Mouse (Mus musculus): ENCODE data around the gene Fam207a.
A peak's percentile ranks its signal among the peaks of the same experiment; 100 is the strongest.

Fam207a gene

DNA sequence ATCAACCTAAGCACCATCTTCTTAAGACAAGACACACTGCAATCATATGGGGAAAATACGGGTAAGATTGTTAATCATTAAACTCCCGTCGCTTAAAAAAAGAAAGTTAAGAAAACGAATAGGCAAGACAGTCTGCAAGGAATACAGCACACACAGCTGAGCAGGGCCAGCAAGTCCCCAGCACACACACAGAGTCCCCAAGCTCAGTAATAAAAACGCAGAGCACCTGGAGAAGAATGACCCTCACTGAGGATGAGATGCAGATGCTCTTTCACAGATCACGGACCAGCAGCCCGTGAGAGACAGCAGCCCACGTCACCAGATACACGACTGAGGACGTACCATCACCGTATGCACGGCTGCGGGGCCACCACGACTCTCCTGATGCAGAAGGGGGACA is 14.9 kb downstream of the Fam207a start:
- no peak for DNase-seq

DNA sequence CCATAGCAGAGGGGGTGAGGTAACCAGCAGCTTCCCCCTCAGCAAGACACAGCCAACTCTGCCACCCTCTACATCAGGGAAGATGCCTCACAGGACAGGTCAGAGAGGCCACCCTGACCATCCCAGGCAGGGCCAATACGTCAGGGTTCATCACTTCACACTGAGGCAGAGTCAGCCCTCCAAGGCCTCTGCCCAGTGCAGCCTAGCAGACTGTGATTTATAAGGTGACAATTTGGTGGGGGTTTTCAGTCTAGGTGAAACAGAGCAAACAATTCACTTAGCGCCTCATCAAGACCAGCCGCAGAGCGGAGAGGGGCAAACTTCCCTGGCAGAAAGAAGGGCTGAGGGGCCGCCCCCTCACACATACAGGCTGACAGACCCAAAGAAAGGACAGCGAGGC is 17.3 kb downstream of the Fam207a start:
- peak; percentile 47 for DNase-seq

DNA sequence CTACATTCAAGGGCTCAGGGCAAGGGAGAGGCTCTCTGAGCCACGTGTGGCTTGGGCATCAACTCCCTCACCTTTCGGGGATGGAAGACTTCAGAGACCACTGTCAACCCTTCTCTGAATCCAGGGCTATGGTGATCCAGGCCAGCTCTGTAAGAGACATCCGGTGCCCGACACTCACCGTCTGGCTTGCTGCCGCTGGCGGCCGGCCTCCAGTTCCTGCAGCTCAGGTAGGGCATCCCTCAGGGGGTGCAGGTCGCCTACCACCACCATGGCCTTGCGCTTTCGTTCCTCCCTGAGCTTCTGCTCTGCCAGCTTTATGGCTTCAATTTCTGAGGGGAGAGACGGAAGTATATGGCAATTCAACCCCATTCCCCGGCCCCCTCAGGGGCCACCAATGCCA is 18.4 kb downstream of the Fam207a start:
- no peak for DNase-seq

DNA sequence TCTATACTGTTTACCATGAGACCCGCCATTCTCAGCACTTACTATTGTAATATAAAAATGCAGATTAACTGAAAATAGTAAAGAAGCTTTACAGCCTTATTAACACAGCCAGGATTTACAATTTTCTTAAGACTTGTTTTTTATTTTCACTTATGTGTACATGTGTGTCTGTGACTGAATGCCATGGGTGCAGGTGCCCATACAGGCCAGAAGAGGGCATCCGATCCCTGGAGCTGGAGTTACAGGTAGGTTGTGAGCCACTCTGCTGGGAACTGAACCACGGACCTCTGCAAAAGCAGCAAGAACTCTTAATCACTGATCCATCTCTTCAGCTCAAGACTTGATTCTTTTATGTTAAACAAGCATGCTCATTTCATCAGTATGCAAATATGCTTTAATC is 22.7 kb downstream of the Fam207a start:
- no peak for DNase-seq

DNA sequence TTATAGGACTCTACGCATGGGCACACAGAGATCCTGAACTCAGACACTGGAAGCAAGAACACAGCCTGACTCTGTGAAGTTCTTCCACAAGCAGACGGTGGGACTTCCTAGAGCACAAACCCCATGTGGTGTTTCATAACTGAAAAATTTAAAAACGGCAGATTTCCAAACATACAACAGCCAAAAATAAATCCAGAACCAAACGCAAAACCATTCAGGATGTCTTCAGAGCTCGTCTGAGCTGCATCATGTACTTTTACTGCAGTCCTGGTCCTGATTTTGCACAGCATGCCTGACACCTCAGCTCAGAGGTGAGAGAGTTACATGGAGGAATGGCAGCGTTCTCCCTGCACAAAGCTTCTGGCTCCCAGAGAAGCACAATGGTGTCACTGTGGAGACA is 24.0 kb downstream of the Fam207a start:
- DNase-seq, result no peak

DNA sequence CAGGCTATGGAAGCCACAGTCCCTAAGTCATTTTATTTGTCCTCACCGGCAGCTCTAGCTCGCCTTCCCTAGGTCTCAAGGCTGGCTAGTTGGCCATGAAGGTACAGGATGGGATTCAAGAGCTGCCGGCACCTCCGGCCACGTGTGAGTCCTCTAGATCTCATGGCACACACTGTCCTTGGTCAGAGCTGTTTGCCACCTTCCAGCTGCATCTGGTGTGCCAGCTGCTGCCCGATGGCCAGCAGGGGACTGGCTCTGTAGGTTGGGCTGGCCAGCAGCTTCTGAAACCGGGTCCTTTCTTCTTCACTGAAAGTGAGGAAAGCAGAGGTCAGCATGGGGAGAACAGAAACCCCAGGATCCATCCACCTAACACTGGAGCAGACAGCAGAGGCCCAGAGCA is 27.4 kb downstream of the Fam207a start:
- DNase-seq, result no peak

DNA sequence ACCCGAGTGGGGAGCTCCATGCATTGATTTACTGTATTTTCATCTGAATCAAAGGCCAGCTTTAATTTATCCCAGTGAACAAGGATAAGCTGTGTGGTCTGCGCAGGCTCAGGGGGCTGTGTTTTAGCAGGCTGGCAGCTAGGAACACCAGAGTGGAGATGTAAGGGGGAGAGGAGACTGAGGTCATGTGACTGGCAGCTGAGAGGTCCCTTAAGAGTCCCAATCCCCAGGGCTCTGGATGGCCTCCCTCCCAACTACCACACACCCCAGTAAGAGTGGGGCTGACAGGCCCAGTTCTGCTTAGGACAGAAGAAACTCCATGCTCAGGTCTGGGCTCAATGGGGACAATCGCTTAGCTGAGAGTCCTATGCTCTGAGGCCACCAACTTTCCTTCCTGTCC is 29.8 kb downstream of the Fam207a start:
- DNase-seq, result no peak

DNA sequence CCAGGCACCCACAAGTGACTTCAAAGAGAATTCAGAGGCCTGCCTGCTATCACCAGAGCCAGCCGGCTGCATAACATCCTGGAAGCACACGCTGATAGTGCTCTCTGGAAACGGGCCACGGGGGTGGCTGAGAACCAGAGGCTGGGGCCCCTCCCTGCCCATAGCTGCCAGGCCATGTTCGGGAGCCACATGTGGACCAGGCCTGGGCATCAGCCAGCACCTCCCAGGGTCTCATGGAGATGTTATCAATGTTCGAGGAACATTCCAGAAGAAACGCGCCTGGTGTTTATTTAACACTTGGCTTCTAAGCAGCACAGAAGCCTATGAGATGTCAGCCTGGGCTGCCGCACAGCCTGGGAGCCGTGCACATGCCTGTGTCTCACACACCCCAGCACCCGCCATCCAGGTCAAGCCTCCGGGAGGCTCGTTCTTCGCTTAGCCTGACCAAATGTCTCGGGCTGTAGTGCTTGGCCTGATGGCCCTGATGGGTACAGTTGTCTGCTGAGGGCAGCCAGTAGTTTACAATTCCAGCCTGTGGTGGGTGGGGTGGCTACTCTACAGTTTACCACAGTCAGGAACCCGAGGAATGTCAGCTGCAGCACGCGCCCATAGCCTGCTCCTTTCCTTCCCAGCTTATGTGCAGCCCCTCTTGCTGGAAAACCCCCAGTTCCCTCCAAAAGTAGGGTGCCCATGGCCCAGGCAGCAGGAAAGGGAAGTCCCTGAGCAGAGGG is 31.2 kb downstream of the Fam207a start:
- peak; percentile 88 for DNase-seq

DNA sequence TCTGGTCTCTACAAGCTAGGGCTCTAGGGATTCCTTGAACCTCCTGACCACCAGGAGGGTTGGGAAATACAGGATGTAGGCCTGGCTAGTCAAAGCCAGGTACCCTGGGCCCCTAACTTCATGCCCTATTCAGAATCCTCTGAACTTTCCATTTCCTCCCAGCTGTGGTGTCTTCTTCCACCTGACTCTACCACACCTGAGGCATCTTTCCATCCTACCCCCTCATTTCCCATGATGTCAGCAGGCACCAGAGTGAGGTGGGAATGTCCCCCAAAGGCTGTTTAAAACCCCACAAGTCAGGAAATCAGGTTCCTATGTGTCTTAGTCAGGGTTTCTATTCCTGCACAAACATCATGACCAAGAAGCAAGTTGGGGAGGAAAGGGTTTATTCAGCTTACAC is 33.8 kb downstream of the Fam207a start:
- DNase-seq, result no peak

DNA sequence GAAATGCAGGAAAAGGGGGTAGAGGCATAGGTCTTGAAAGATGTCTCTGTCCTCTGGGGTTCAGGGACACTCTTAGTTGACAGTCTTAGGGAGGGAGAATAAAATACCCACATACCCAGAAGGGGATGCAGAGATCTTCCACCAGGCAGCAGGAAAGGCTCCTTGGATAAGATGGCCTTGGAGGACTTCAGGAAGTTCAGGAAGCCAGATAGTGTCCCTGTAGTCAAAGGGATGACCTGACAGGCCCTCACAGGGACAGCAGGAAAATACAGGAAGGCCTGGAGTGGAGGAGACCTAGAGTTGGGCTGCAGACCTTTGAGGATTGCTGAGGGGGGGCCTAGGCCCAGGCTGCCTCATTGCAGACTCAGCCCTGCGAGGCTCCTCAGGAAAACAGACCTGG is 35.6 kb downstream of the Fam207a start:
- no peak for DNase-seq

DNA sequence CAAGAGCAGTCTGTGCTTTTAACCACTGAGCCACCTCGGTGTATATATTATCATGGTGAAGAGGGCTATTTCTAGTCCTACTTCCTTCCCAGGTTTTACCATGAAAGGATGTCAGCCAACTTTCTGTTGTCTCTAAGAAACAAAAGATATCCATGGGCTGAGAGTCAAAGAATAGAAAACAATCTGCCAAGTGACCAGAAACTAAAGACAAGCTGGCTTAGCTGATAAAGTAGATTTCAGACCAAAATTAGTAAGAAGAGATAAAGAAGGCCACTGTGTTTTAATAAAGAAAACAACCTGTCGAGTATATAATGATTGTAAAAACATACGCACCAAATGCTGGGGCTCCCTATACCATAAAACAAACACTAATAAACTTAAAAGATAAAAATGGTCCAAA is 38.7 kb downstream of the Fam207a start:
- DNase-seq, result no peak

DNA sequence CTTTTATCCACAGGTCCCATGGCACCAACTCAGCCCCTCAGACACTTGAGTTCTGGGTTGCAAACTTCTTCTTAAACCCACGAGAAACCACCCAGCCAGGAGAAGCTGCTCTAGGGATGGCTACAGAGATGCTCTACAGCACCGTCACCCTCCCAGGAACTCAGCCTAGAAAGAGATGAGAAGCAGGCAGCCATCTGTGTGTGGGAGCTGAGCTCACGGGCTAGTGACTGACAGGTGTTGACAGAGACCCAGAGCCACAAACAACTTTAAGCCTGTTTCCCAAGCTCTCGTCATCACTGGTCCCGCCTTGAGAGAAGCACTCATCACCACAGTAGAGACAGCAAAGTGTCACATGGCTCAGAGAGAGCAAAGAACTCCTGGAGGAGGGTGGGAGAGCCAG is 43.4 kb downstream of the Fam207a start:
- DNase-seq, result no peak

DNA sequence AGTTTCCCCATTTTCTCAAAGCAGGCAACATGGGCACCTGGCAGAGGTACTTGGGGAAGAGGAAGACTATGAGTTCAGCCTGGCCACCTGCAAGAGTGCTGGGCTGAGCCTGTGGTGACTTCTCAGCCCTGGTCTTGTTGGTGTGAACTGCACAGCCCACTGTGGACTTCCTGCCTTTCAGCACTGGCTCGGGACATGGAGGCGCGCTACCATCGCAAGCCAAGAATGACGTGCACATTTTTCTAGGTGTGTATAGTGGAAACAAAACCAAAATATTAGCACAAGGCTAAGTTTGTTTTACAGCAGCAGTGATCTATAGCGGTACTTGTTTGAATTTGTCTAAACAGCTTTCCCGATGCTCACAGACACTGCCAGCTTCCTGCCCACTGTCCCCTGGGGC is 44.1 kb downstream of the Fam207a start:
- DNase-seq, result no peak

DNA sequence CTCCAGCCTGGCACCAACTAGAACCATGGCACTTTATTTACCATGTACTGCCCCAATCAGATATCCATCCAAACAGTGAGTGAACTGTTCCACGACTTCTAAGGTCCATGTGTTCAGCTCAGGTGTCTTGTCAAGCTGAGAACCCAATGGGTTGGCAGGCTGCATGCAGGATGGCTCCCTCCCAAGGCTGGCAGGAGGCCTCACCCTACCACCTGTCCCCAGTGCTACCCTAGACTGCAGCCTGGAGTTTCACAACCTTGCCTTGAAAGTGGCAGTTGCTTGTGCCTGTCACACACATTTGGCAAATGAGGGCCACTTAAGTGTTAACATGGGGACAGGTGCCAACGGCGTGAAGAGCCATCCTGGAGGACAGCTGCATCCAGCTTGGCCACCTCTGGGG is 44.8 kb downstream of the Fam207a start:
- DNase-seq, result no peak

DNA sequence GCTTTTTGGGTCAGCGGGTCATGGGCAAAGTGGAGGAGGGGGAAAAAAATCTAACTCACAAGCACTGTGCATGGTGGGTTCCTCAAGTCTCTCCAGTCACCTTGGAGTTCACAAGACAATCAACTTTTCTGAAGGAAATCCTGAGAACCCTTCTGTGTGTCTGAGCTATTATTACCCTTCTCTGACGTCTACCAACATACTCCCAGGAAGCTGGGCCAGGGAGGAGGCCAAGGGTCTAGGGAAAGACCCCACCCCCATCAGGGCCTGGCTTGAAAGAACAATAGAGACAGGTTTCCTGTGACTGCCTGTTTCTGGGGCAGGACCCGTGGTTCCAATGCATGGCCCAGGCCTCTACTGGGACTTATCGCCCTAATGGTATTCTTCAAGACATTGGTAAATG is 46.9 kb downstream of the Fam207a start:
- DNase-seq, result no peak

DNA sequence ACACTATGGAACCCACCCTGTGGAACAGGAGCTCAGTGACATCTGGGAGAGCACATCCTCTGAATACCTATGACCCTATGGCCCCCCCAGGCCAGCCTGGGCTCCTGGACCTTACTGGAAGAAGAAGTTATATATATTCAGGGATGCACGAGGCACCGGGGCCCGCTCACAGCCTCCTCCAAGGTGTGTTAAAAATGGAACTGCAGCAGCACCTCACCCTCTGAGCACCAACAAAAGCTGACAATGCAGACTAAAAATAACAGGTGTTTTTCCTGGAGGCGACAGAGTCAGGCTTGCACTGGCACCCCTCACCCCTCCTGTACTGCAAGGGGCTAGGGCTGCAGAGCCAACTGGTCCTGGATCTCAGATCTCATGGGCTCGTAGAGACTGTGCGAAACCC is 48.2 kb downstream of the Fam207a start:
- no peak for DNase-seq

DNA sequence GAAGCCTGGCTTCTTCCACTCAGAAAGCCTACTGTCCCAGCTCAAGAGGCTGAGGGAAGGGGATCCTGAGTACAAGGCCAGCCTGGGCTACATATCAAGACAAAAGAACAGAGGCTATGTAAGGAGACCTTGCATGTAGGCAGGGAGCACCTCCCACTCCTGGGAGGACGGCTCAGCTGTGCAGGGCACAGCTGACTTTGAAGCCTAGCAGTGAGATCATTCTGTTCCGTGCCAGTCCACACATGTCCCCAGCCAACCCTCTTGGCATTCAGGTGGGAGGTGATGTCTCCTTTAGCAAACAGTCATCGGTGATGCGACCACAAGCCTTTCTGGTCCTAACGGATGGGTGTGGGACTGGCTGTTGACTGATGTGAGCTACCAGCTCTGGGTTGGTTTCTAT is 49.7 kb downstream of the Fam207a start:
- DNase-seq, result no peak

DNA sequence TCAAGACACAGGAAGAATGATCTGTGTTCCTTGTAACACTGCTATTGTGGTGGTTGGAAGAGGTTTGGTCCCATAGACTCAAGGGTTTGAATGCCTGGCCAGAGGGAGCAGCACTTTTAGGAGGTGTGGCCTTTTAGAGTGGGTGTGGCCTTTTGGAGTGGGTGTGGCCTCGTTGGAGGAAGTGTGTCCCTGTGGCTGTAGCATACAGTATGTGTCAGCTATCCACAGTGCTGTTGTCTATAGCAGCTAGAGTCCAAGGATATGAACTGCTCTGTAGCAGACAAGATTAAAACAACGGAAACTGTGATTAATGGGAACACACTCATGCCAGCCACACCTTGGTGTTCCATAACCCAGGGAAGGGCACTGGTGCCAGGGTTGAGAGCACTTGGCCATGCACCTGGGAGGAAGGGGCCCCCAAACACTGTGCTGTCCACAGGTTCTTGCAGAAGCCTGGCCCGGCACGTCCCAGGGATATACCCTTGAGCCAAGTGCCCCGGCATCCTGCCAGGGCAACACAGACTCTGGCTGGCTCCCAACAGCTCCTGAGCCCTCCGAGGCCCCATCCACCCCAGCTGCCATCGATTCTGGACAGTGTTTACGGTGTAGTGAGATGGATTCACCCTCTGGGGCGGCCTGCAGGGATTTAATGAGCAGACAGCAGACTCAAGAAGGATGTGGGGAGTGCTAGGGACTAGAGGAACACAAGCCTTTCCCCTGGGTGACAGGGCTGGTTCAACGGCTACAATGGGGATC is 51.2 kb downstream of the Fam207a start:
- DNase-seq, result peak; percentile 84

DNA sequence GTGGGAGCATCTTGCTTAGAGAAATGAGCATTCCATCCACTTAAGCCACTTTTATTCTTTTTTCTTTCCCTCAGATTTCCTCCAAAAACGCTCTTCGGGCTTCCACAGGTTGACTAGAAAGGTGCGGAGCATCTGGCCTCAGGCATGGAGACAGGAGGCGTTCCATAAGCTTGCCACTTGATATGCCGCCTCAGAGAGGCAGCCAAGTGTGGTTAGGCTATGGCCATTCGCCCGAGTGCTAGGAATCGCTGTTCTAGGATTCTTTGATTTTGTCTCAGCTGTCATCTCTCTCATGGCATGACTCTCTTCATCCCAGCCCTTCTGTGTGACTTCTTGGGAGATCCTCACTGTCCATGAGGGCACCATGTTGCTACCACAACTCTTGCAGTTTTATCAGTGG is 54.4 kb downstream of the Fam207a start:
- no peak for DNase-seq

DNA sequence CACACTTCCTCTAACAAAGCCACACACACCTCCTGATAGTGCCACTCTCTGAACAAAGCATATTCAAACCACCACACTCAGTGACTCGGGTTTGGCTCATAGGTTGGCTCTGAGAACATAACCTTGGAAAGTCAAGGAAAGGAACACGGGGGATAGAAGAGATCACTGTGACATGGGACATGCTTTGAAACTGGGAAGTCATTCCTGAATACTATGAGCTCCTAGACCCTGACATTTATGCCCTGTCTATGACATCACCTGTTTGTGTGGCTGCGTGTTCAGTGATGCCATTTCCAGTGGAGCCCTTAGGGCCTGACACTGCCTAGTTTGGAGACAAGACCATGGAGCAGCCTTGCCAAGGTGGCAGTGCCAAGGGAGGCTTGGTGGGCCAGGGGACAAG is 57.9 kb downstream of the Fam207a start:
- DNase-seq, result no peak

DNA sequence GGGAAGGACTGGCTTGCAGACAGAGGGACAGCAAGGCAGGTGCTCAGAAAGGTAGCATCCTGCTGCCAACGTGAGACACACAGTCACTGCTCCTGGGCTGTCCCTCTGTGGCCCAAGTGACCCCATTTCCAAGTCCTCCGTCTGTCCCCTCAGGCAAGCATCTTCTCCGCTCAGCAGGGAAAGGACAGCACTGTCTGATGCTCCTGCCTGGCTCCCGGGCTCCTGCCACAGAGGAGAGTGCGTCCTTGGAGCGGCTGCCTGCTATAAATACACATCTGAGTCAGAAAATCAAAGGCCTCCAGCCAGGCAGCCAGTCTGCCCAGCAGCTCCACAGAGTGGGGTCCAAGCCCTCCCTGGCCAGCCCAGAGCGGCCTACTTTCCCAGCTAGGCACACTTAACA is 59.1 kb downstream of the Fam207a start:
- peak; percentile 31 for DNase-seq

DNA sequence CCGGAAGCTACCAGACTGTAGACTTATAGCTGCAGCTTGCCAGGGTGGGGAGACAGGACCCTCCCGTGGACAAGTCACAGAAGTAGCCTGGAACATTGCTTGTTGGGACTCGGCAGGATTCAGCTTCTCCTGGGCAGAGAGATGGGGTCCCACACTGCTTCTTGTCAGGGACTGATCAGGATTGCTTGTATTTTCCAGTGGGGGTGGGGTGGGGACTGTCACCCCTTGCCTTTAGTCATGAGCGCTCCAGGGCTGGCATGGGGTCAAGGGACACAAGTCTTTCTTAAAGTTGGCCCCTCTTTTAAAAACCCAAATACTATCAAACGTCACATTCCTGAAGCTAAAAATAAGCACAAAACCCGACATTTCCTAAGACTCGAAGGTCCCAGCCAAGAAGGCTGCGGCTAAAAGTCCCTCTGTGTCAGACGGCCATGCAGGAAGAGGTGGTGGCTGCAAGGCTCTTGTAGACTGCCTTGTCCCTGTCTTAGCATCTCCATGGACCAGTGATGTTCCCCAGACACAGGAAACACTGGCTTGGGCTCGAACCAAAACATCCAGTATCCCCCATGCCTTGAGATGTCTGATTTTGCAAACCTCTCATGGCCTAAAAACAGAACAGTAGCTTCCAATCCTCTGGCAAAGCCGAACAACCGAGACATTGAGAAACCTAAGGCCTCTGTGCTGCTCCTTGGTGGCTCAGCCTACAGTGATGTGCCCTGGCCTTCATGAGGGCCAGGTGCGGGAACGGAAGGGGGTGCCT is 60.2 kb downstream of the Fam207a start:
- DNase-seq, result peak; percentile 60

DNA sequence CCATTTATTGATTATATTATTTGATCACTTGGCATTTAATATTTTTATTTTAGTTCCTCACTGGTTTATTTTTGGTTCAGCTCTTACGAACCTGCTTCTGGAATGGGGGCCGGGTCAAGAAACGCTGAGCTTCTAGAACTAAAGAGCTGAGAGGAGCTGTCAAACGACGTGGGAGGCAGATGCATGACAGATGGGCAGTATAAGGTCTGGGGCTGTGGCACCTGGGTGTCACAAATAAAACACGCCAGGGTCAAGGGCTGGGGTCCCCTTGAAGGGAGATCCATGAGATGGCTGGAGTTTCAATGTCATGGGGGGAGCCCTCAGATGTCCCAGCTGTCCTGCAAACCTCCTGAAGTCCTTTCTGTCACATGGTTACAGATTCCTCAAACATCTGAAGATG is 60.8 kb downstream of the Fam207a start:
- no peak for DNase-seq

DNA sequence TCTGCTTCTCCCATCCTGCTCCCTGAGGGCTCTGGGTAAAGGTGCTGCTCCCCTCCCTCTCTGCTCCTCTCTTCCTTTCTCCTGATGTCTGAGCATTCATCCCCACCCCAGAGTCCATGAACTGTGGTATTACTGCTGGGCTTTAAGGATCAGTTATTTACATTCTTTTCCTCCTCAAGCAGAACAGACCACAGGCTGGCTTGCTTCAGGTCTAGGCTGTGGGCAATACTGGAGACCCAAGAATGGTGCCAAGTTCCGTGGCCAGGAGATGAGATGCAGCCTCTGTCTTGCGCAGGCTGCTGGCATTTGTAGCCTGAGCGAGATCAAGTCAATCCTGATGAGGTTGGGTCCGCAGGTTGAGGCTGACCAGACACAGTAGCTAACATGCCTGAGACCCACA is 63.8 kb downstream of the Fam207a start:
- DNase-seq, result no peak
